Mouse (Mus musculus): ENCODE results near the gene Rnf138rt1. TPM values are rescaled to one million over a fixed set of nuclear protein-coding genes. Genes with fewer than 3 reads are reported as not detected.

The Rnf138rt1 gene
- polyA plus RNA-seq, 2 experiments, result 0.15 to 0.19 TPM

- Histone ChIP-seq H3K9ac (replicated peaks) (no peak overlapping the region), H3K4me1 (replicated peaks; ENCODE audit: control insufficient read depth in 2 of 2, insufficient read depth in 2 of 2, low read length in 1 of 2) (no peaks in the 10 kb centered on the region), H3K27me3 (ENCODE audit: control insufficient read depth, insufficient read depth, low read length) (no peaks in the 10 kb centered on the region), H3K4me2 (ENCODE audit: low read depth) (no peak overlapping the region), H3K9me3 (ENCODE audit: control insufficient read depth, low read length) (no peaks in the 10 kb centered on the region), H3K4me3 (ENCODE audit: insufficient read depth in 1 of 2, low read depth in 2 of 2, low read length in 2 of 2) (no peak overlapping the region), H3K27ac (no peak overlapping the region), H3K36me3 (replicated peaks; ENCODE audit: control insufficient read depth, insufficient read depth, low read depth) (no peaks in the 10 kb centered on the region)
- no peak for TF ChIP-seq EP300 (IDR thresholded peaks at IDR 0.05; ENCODE audit: low read depth)
- no peak for TF ChIP-seq CTCF (IDR thresholded peaks at IDR 0.05; ENCODE audit: low read depth)
- no peak for ATAC-seq (ENCODE audit: insufficient read depth)
- DNase-seq (ENCODE audit: low read depth in 3 of 3, low spot score in 3 of 3), result no peak
- 25% methylated on average over 2 of the region's 2 CpGs for WGBS (ENCODE audit: insufficient replicate concordance)
These were observed 17.2 kb downstream of the Rnf138rt1 start for GRCm38 (mm10) chrX:163743896-163744295.

DNA sequence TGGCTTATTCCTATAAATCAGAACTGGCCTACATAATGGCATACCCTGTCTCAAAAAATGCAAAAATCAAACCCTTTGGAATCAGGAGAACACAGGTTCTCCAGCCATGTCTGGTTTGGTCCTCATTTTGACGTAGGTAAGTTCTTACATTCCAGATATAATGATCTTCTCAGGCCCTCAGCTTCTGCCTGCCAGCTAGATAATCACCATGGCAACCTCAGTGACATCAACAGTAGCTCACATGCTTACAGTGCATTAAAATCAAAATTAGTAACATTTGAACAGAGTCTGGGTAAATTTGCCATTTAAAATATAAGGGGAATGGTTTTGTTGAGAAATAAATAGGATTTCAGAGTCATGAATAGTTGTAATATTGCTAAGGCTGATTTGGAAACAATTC, 22.2 kb downstream of the Rnf138rt1 start:
- ATAC-seq (ENCODE audit: insufficient read depth) (no peak), DNase-seq (ENCODE audit: low read depth in 3 of 3, low spot score in 3 of 3) (no peak)
- no peaks in the 10 kb centered on the region for H3K27me3 ChIP-seq (ENCODE audit: control insufficient read depth, insufficient read depth, low read length)
- H3K9me3 ChIP-seq (ENCODE audit: control insufficient read depth, low read length), result no peaks in the 10 kb centered on the region
- H3K4me3 ChIP-seq (ENCODE audit: insufficient read depth in 1 of 2, low read depth in 2 of 2, low read length in 2 of 2), result no peak overlapping the region
- H3K4me2 ChIP-seq (ENCODE audit: low read depth), result no peak overlapping the region
- 8% methylated on average over 1 of the region's 1 CpGs for WGBS (ENCODE audit: insufficient replicate concordance)
- H3K27ac ChIP-seq, result no peak overlapping the region
- H3K36me3 ChIP-seq (replicated peaks; ENCODE audit: control insufficient read depth, insufficient read depth, low read depth), result no peaks in the 10 kb centered on the region
- no peaks in the 10 kb centered on the region for H3K4me1 ChIP-seq (replicated peaks; ENCODE audit: control insufficient read depth in 2 of 2, insufficient read depth in 2 of 2, low read length in 1 of 2)
- no peak for TF ChIP-seq CTCF (IDR thresholded peaks at IDR 0.05; ENCODE audit: low read depth)
- no peak for TF ChIP-seq EP300 (IDR thresholded peaks at IDR 0.05; ENCODE audit: low read depth)
- no peak overlapping the region for H3K9ac ChIP-seq (replicated peaks)

GRCm38 (mm10) chrX:163734145-163734544, 27.0 kb downstream of the Rnf138rt1 start:
- TF ChIP-seq EP300 (IDR thresholded peaks at IDR 0.05; ENCODE audit: low read depth) (no peak), CTCF (IDR thresholded peaks at IDR 0.05; ENCODE audit: low read depth) (no peak)

DNA sequence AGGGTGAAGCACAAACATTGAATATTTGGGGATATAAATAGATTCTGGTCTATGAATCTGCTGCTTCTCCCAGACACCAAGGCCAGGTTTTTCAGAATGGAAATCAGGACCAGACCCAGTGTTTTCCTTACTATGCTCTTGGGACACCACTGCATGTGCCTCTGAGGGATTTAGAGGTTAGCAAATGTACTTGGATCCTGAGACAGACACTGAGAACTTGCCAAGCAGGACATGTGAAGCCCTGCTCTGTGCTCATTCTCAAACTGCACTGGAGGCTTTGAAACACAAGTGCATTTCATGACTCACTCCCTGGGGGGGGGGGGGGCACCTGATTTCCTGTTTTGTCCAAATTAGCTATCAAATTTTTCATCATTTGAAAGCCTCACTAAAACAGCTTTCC, 37.5 kb downstream of the Rnf138rt1 start:
- DNase-seq (ENCODE audit: low read depth in 3 of 3, low spot score in 3 of 3), result no peak
- TF ChIP-seq EP300 (IDR thresholded peaks at IDR 0.05; ENCODE audit: low read depth), result no peak
- no peak for TF ChIP-seq CTCF (IDR thresholded peaks at IDR 0.05; ENCODE audit: low read depth)
- no peak for ATAC-seq (ENCODE audit: insufficient read depth)
- Histone ChIP-seq H3K9ac (replicated peaks) (no peak overlapping the region), H3K36me3 (replicated peaks; ENCODE audit: control insufficient read depth, insufficient read depth, low read depth) (no peaks in the 10 kb centered on the region), H3K4me3 (ENCODE audit: insufficient read depth in 1 of 2, low read depth in 2 of 2, low read length in 2 of 2) (no peak overlapping the region), H3K4me2 (ENCODE audit: low read depth) (no peak overlapping the region), H3K4me1 (replicated peaks; ENCODE audit: control insufficient read depth in 2 of 2, insufficient read depth in 2 of 2, low read length in 1 of 2) (no peaks in the 10 kb centered on the region), H3K27ac (no peak overlapping the region), H3K9me3 (ENCODE audit: control insufficient read depth, low read length) (no peaks in the 10 kb centered on the region), H3K27me3 (ENCODE audit: control insufficient read depth, insufficient read depth, low read length) (no peaks in the 10 kb centered on the region)

More at GRCm38 (mm10) chrX:163734145-163734544, 27.0 kb downstream of the Rnf138rt1 start:
- H3K4me2 ChIP-seq (ENCODE audit: low read depth), result no peak overlapping the region
- H3K9ac ChIP-seq (replicated peaks), result no peak overlapping the region
- H3K4me1 ChIP-seq (replicated peaks; ENCODE audit: control insufficient read depth in 2 of 2, insufficient read depth in 2 of 2, low read length in 1 of 2), result no peaks in the 10 kb centered on the region
- H3K27me3 ChIP-seq (ENCODE audit: control insufficient read depth, insufficient read depth, low read length), result no peaks in the 10 kb centered on the region
- no peak overlapping the region for H3K27ac ChIP-seq
- 69% methylated on average over 1 of the region's 1 CpGs for WGBS (ENCODE audit: insufficient replicate concordance)
- ATAC-seq (ENCODE audit: insufficient read depth) (no peak), DNase-seq (ENCODE audit: low read depth in 3 of 3, low spot score in 3 of 3) (no peak)
- H3K9me3 ChIP-seq (ENCODE audit: control insufficient read depth, low read length), result no peaks in the 10 kb centered on the region
- H3K4me3 ChIP-seq (ENCODE audit: insufficient read depth in 1 of 2, low read depth in 2 of 2, low read length in 2 of 2), result no peak overlapping the region
- no peaks in the 10 kb centered on the region for H3K36me3 ChIP-seq (replicated peaks; ENCODE audit: control insufficient read depth, insufficient read depth, low read depth)

GRCm38 (mm10) chrX:163722785-163723577, 38.1 kb downstream of the Rnf138rt1 start:
- no peak overlapping the region for H3K9ac ChIP-seq (replicated peaks)
- no peaks in the 10 kb centered on the region for H3K27me3 ChIP-seq (ENCODE audit: control insufficient read depth, insufficient read depth, low read length)
- 56% methylated on average over 12 of the region's 12 CpGs for WGBS (ENCODE audit: insufficient replicate concordance)
- H3K36me3 ChIP-seq (replicated peaks; ENCODE audit: control insufficient read depth, insufficient read depth, low read depth), result no peaks in the 10 kb centered on the region
- no peak overlapping the region for H3K27ac ChIP-seq
- H3K9me3 ChIP-seq (ENCODE audit: control insufficient read depth, low read length), result no peaks in the 10 kb centered on the region
- H3K4me1 ChIP-seq (replicated peaks; ENCODE audit: control insufficient read depth in 2 of 2, insufficient read depth in 2 of 2, low read length in 1 of 2), result no peaks in the 10 kb centered on the region
- H3K4me3 ChIP-seq (ENCODE audit: insufficient read depth in 1 of 2, low read depth in 2 of 2, low read length in 2 of 2), result no peak overlapping the region
- TF ChIP-seq CTCF (IDR thresholded peaks at IDR 0.05; ENCODE audit: low read depth) (no peak), EP300 (IDR thresholded peaks at IDR 0.05; ENCODE audit: low read depth) (no peak)
- H3K4me2 ChIP-seq (ENCODE audit: low read depth), result no peak overlapping the region
- ATAC-seq (ENCODE audit: insufficient read depth) (no peak), DNase-seq (ENCODE audit: low read depth in 3 of 3, low spot score in 3 of 3) (no peak)
